Mouse (Mus musculus) heart, adult 2 months (tissue): ENCODE results near the gene Doc2b. TPM values are rescaled to one million over a fixed set of nuclear protein-coding genes. Genes with fewer than 3 reads are reported as not detected.

Experiments used
- DNase-seq, 2 experiments: peaks; one replicate each; pipeline ENCODE4 v3.0.0; 2021
- H3K27ac ChIP-seq: fragments of 200-600 bp; 2 replicates; pipeline ENCODE4 v1.8.1; 2022
- H3K27me3 ChIP-seq: fragments of 200-500 bp; 2 replicates; pipeline ENCODE4 v1.6.1; 2012; ENCODE audit warnings: mild to moderate bottlenecking, low read length, inconsistent platforms, mixed read lengths; ENCODE audit not compliant: control insufficient read depth, insufficient read depth
- H3K36me3 ChIP-seq: fragments of 200-500 bp; 2 replicates; pipeline ENCODE4 v1.6.1; 2012; ENCODE audit warnings: low read length, inconsistent platforms; ENCODE audit not compliant: control insufficient read depth, insufficient read depth
- H3K4me1 ChIP-seq: fragments of 200-500 bp; 2 replicates; pipeline ENCODE4 v1.6.1; 2011; ENCODE audit warnings: low read length; ENCODE audit not compliant: control insufficient read depth, insufficient read depth
- H3K4me3 ChIP-seq: fragments of 200-600 bp; 2 replicates; pipeline ENCODE4 v1.8.1; 2022
- H3K79me2 ChIP-seq: fragments of 200-500 bp; replicated peaks from 2 replicates; pipeline ENCODE4 v1.6.1; 2012; ENCODE audit warnings: mild to moderate bottlenecking, inconsistent platforms, low read length, moderate library complexity, mixed read lengths; ENCODE audit not compliant: control insufficient read depth, insufficient read depth
- H3K9ac ChIP-seq: fragments of 200-500 bp; 2 replicates; pipeline ENCODE4 v1.6.1; 2012; ENCODE audit warnings: low read depth, mild to moderate bottlenecking, control low read depth, inconsistent platforms, low read length, mixed read lengths
- CTCF ChIP-seq: fragments of 200-600 bp; IDR thresholded peaks from 2 replicates; pipeline ENCODE4 v1.8.1; 2022; ENCODE audit warnings: antibody characterized with exemption, mild to moderate bottlenecking, moderate library complexity
- EP300 ChIP-seq: fragments of 200-500 bp; IDR thresholded peaks from 2 replicates; pipeline ENCODE4 v1.6.1; 2011; ENCODE audit warnings: low read depth, low read length, control low read depth; ENCODE audit not compliant: insufficient read depth
- POLR2A ChIP-seq: fragments of 200-500 bp; IDR thresholded peaks from 2 replicates; pipeline ENCODE4 v1.6.1; 2011; ENCODE audit warnings: mild to moderate bottlenecking, low read depth, low read length, control low read depth; ENCODE audit not compliant: insufficient read depth
- WGBS: fragments of 180-500 bp; shearing (Covaris S2); methylation state at CpG from one replicate; pipeline ENCODE4 v1.1.7; 2018; 5-methylcytosine and 5-hydroxymethylcytosine counted together
- intact Hi-C: fragments of 180-260 bp; cut with DNase I; formaldehyde crosslinking; loops from one replicate; pipeline ENCODE4 v1.15.1; 2025
- polyA plus RNA-seq: library from polyadenylated mRNA; depleted of rRNA; stranded (reverse); fragments of >200 nt; gene quantifications from 2 replicates; pipeline ENCODE4 v1.2.3, GENCODE M21; 2012
- total RNA-seq, 2 experiments: library from RNA; stranded (reverse); gene quantifications; 2 replicates each; pipeline ENCODE4 v1.2.3; 2021

Doc2b gene
- total and polyA plus RNA-seq, 3 experiments: 0.14 to 0.61 (median 0.52) TPM

- no peak for DNase-seq
- WGBS: 53% methylated on average over 2 of the region's 2 CpGs
- no peak overlapping the region for H3K27ac ChIP-seq
- peaks cover 4% of the 10 kb centered on the region for H3K4me1 ChIP-seq
- no peaks in the 10 kb centered on the region for H3K79me2 ChIP-seq
- intact Hi-C loops: loop anchor here (5.0 kb wide), 1 partner anchor 200 kb away; no protein-coding TSS in a partner anchor
- H3K9ac ChIP-seq: no peak overlapping the region
- TF ChIP-seq EP300 (no peak), CTCF (no peak), POLR2A (no peak)
- no peak overlapping the region for H3K4me3 ChIP-seq
- peaks cover 13% of the 10 kb centered on the region for H3K36me3 ChIP-seq
- H3K27me3 ChIP-seq: no peaks in the 10 kb centered on the region
Measured at GRCm38 (mm10) chr11:75767014-75767413, 28.8 kb downstream of the Doc2b start.

- H3K36me3 ChIP-seq: peaks cover 20% of the 10 kb centered on the region
- H3K9ac ChIP-seq: no peak overlapping the region
- no peak overlapping the region for H3K4me3 ChIP-seq
- H3K27ac ChIP-seq: no peak overlapping the region
- peaks cover 4% of the 10 kb centered on the region for H3K4me1 ChIP-seq
- WGBS: 80% methylated on average over 8 of the region's 8 CpGs
- no peak for TF ChIP-seq EP300
- no peak for TF ChIP-seq POLR2A
- TF ChIP-seq CTCF: no peak
- H3K27me3 ChIP-seq: no peaks in the 10 kb centered on the region
- intact Hi-C loops: loop anchor here (5.0 kb wide), 1 partner anchor 202 kb away; no protein-coding TSS in a partner anchor
- no peak for DNase-seq
- H3K79me2 ChIP-seq: peaks cover 2% of the 10 kb centered on the region; the same call in 1 of the 2 replicates
Measured at GRCm38 (mm10) chr11:75765161-75765560, 30.7 kb downstream of the Doc2b start.

- no peaks in the 10 kb centered on the region for H3K27me3 ChIP-seq
- H3K9ac ChIP-seq: no peak overlapping the region
- peaks cover 4% of the 10 kb centered on the region for H3K4me1 ChIP-seq
- no peak overlapping the region for H3K27ac ChIP-seq
- 80% methylated on average over 4 of the region's 4 CpGs for WGBS
- no peak for TF ChIP-seq POLR2A
- no peak for TF ChIP-seq EP300
- TF ChIP-seq CTCF: no peak
- intact Hi-C loops: loop anchor here (5.0 kb wide), 1 partner anchor 203 kb away; no protein-coding TSS in a partner anchor
- H3K79me2 ChIP-seq: peaks cover 2% of the 10 kb centered on the region; the same call in 1 of the 2 replicates
- H3K4me3 ChIP-seq: no peak overlapping the region
- peaks cover 24% of the 10 kb centered on the region for H3K36me3 ChIP-seq
- DNase-seq: no peak
Measured at GRCm38 (mm10) chr11:75764521-75765023, 31.3 kb downstream of the Doc2b start.

- WGBS: 68% methylated on average over 2 of the region's 2 CpGs
- Histone ChIP-seq H3K27me3 (no peaks in the 10 kb centered on the region), H3K9ac (no peak overlapping the region), H3K4me3 (no peak overlapping the region), H3K79me2 (peaks cover 4% of the 10 kb centered on the region), H3K36me3 (peaks cover 38% of the 10 kb centered on the region), H3K4me1 (no peaks in the 10 kb centered on the region; the same call in 1 of the 2 replicates), H3K27ac (no peak overlapping the region)
- no peak for DNase-seq
- TF ChIP-seq POLR2A: no peak
- no peak for TF ChIP-seq EP300
- TF ChIP-seq CTCF: no peak
- intact Hi-C loops: no loop called here
Measured at GRCm38 (mm10) chr11:75762708-75763107, 33.1 kb downstream of the Doc2b start.

- no peak overlapping the region for H3K4me3 ChIP-seq
- WGBS: 76% methylated on average over 5 of the region's 5 CpGs
- no peaks in the 10 kb centered on the region; the same call in 1 of the 2 replicates for H3K4me1 ChIP-seq
- peaks cover 50% of the 10 kb centered on the region for H3K36me3 ChIP-seq
- no peak overlapping the region for H3K27ac ChIP-seq
- no peak for DNase-seq
- H3K27me3 ChIP-seq: no peaks in the 10 kb centered on the region
- intact Hi-C loops: no loop called here
- peaks cover 7% of the 10 kb centered on the region for H3K79me2 ChIP-seq
- TF ChIP-seq POLR2A (no peak), EP300 (no peak), CTCF (no peak)
- H3K9ac ChIP-seq: no peak overlapping the region
Measured at GRCm38 (mm10) chr11:75760785-75761184, 35.1 kb downstream of the Doc2b start.

- Histone ChIP-seq H3K4me1 (peaks cover 4% of the 10 kb centered on the region), H3K4me3 (no peak overlapping the region), H3K27ac (no peak overlapping the region), H3K36me3 (peaks cover 61% of the 10 kb centered on the region), H3K27me3 (no peaks in the 10 kb centered on the region), H3K79me2 (peaks cover 9% of the 10 kb centered on the region), H3K9ac (no peak overlapping the region)
- DNase-seq: no peak
- no peak for TF ChIP-seq EP300
- TF ChIP-seq CTCF: no peak
- TF ChIP-seq POLR2A: no peak
- WGBS: 82% methylated on average over 1 of the region's 1 CpGs
- intact Hi-C loops: no loop called here
Measured at GRCm38 (mm10) chr11:75758553-75758952, 37.3 kb downstream of the Doc2b start.
